Mouse (Mus musculus) bone marrow macrophage, adult 2 months (primary cell): Measurements from ENCODE around the gene Susd6. TPM values are rescaled to one million over a fixed set of nuclear protein-coding genes. Genes with fewer than 3 reads are reported as not detected.

Source experiments
- H3K27ac ChIP-seq: 2 replicates; pipeline ENCODE4 v1.5.1; 2012; ENCODE audit warnings: low read depth, low read length; ENCODE audit not compliant: insufficient read depth
- H3K4me1 ChIP-seq: 2 replicates; pipeline ENCODE4 v1.6.1; 2012; ENCODE audit warnings: low read length; ENCODE audit not compliant: control insufficient read depth, insufficient read depth
- H3K4me3 ChIP-seq: 2 replicates; pipeline ENCODE4 v1.5.1; 2012; ENCODE audit warnings: mild to moderate bottlenecking, low read length, moderate library complexity; ENCODE audit not compliant: insufficient read depth
- CTCF ChIP-seq: IDR thresholded peaks from 2 replicates; pipeline ENCODE4 v1.5.1; 2012; ENCODE audit warnings: low read depth, mild to moderate bottlenecking, low read length, moderate library complexity
- POLR2A ChIP-seq: IDR thresholded peaks from 2 replicates; pipeline ENCODE4 v1.6.1; 2012; ENCODE audit warnings: mild to moderate bottlenecking, low read depth, low read length, borderline replicate concordance
- polyA plus RNA-seq: library from polyadenylated mRNA; stranded (reverse); fragments of >200 nt; gene quantifications from 2 replicates; pipeline ENCODE4 v1.2.4, GENCODE M21; 2012; ENCODE audit not compliant: missing spikeins, insufficient read depth, insufficient read length

Gene Susd6
- polyA plus RNA-seq, 1 experiment: 157 TPM

DNA sequence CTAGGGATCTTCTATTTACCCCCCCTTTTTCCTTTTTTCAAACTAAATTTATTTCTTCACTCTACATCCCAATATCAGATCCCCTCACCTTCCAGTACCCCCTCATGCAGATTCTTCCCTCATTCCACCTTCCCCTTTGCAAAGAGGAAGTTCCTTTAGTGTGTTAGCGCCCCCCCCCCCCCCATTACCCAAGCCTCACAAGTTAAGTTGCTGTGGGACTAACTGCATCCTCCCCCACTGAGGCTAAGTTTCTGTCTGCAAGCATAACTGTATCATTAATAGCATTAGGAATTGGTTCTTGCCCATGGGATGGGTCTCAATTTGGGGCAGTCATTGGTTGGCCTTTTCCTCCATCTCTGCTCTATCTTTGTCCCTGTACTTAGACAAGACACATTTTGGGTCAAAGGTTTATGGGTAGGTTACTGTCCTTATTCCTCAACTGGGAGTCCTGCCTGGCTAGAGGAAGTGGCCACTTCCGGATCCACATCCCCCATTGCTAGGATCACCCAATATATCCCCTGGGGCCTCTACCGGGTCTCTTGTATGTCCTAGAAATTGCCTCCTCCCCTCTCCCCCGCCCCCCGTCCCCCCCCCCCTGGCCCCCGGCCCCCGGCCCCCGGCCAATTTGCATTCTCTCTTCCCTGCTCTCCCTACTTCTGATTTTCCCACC is 44.7 kb downstream of the Susd6 start:
- Histone ChIP-seq H3K27ac (peak overlapping the region; percentile 84), H3K4me3 (no peak overlapping the region), H3K4me1 (peaks cover 68% of the 10 kb centered on the region)
- no peak for TF ChIP-seq POLR2A
- no peak for TF ChIP-seq CTCF

DNA sequence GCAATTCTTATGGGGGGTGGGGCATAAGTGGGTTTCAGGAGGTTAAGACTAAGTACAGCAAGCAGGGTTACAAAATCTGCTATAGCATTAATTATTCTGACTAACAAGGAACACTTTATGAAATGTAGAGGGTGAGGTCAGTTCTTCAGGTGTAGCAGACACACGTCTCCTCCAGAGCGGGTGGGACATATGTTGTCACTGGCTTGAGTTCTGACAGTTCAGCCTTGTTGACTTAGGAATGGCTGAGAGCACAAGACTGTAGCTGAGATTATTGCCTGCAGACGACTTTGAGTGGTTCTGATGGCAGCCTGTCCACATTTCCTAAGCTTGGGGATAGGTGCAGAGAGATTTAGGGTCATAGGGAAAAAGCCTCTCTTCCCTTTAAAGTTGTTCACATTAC is 47.3 kb downstream of the Susd6 start:
- TF ChIP-seq CTCF: no peak
- no peak for TF ChIP-seq POLR2A
- H3K27ac ChIP-seq: no peak overlapping the region
- peaks cover 62% of the 10 kb centered on the region for H3K4me1 ChIP-seq
- no peak overlapping the region for H3K4me3 ChIP-seq

DNA sequence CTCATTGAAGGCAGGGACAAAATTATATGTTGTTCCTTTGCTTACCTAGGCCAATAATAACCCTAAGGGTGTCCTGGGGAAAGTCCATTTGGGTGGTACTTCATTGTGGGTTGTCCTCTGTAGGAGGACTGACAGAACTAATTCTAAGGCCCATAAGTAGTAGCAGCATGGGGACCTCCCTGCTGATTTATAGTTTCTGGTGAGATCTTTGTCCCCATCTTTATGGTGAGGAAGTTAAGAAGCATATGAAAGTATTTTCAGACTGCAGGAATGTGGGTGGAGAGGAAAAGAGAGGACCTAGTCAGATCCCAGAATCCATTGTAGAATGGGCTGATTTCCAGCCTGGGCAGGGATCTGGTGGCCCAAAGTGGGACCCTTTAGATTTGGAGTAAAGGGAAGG is 48.0 kb downstream of the Susd6 start:
- Histone ChIP-seq H3K4me3 (no peak overlapping the region), H3K4me1 (peaks cover 57% of the 10 kb centered on the region), H3K27ac (peak overlapping the region; percentile 71)
- TF ChIP-seq POLR2A (no peak), CTCF (no peak)

DNA sequence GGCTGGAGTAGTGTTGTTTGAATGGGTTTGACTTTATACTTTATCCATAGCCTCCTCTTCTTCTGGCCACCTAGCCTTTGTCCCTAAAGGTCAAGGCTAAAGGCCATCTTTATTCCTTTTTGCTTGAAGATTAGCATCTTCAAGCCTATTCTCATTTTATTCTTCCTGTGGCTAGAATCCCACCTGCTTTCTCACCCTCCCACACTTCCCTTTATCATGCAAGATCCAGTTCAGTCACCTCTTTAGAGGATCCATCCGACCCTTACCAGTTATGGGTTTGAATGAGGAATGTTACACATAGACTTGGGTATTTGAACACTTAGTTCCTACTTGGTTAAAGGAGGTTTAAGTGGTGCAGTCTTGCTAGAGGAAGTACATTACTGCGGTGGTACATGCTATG is 48.5 kb downstream of the Susd6 start:
- Histone ChIP-seq H3K4me1 (peaks cover 60% of the 10 kb centered on the region), H3K27ac (peak overlapping the region; percentile 71), H3K4me3 (no peak overlapping the region)
- TF ChIP-seq CTCF: no peak
- TF ChIP-seq POLR2A: no peak

DNA sequence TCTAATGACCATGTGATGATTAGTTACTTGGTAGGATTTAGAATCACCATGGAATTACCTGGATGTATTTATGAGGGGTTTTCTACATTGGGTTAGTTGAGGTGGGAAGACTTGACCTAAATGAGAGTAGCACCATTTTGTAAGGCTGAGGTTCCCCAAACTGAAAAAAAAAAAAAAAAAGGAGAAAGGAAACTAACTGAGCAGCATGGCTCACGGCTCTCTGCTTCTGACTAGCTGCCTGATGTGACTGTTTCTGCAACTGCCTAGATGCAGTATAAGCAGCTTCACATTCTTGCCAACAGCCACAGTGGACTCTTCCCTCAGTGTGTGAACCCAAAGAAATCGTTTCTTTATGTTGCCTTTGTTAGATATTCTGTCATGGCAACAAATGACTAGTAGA is 49.3 kb downstream of the Susd6 start:
- H3K27ac ChIP-seq: peak overlapping the region; percentile 71
- TF ChIP-seq POLR2A: no peak
- no peak for TF ChIP-seq CTCF
- H3K4me3 ChIP-seq: no peak overlapping the region
- H3K4me1 ChIP-seq: peaks cover 63% of the 10 kb centered on the region

DNA sequence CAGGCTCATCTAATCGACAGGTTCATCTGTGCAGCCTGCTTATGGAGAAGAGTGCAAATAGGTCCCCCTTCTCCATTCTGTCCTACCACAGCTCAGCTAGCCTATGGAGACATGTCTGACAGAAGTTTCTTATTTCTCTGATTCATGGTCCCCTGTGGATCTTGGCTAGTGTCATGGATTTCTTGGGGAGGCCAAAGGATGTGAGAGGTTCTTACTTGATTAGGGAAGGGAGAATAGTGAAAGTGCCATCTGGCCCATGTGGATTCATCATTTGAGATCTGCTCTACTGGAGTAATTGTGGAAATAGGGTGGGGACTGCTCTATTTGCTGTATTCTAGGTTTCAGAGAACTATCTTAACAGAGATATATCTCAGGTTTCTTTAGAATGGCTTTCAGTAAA is 51.3 kb downstream of the Susd6 start:
- peaks cover 68% of the 10 kb centered on the region for H3K4me1 ChIP-seq
- TF ChIP-seq CTCF: no peak

DNA sequence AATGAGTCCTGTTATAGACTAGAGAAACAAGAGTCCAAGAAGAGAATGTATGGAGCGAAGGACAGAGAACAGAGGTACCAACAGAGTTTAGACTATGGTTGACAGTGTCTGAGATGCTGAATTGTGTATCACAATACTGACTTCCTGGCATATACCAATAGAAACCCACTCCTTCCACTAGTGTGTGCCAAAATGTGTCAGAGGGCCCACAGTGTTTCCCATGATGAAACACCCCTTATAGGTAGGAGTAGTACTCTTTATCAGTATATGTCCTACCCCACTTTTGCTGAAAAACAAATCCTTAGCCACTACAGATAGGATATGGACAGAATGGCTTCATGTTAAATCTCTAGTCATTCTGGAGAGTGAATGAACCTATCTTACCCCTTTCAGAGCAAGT is 52.3 kb downstream of the Susd6 start:
- H3K4me1 ChIP-seq: peaks cover 70% of the 10 kb centered on the region
- TF ChIP-seq CTCF (no peak), POLR2A (no peak)
- no peak overlapping the region for H3K27ac ChIP-seq
- H3K4me3 ChIP-seq: no peak overlapping the region

More for the DNA sequence above, 51.3 kb downstream of the Susd6 start:
- H3K27ac ChIP-seq: no peak overlapping the region
- H3K4me3 ChIP-seq: no peak overlapping the region

DNA sequence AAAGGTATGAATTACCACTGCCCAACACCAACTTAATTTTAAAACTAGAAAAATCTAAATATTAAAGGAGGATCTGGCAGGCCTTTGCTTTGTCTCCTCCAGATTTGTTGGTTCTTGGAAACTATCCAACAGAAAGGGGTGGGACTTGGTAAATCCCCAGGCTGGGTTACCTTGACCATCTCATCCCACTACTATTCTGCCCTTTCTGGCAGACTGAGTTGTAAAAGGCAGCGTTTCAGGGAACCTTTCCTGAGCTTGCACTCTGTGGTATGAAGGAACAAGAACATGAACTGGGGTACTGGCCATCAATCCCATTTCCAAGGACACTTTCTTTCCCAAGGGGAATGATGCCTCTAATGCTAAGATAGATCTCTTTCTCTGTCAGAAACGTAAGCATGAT is 52.9 kb downstream of the Susd6 start:
- peaks cover 70% of the 10 kb centered on the region for H3K4me1 ChIP-seq
- no peak overlapping the region for H3K4me3 ChIP-seq
- no peak overlapping the region for H3K27ac ChIP-seq
- no peak for TF ChIP-seq POLR2A
- TF ChIP-seq CTCF: no peak

DNA sequence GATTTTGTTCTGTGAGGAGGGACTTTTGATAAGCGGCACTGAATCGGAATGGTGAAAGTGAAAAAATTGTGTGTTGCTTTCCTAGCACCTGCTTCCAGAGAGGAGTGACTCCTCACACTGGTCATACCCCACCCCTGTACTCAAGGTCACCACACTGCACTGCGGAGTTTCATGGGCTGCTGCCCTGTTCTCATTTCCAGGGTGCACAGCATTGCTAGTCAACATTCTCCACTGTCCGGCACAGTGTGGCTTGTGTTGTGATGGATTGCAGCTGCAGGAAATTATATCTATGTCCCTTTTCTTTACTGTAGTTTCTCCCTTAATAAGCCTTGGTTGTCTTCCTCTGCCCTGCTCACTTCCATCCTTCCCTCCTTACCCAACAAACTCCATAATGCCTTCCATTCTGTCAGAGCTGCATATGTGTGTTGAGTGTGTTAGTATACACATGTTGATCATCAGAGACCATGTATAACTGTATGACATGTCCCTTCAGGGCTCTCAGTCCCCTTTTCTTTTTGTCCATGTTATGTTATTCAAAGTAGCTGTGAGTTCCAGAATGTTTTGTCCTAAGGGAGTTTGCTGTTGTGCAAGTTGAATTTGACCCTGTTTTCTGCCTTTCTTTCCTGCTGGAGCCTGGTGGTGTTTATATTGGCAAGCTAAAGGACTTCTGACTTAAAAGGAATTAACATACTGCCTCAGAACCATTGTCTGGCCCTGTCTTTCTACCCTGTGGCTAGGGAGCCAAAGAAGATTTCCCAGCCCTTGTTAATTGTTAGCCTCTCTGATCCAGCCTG is 53.5 kb downstream of the Susd6 start:
- H3K4me3 ChIP-seq: no peak overlapping the region
- TF ChIP-seq CTCF (no peak), POLR2A (no peak)
- no peak overlapping the region for H3K27ac ChIP-seq
- H3K4me1 ChIP-seq: peaks cover 65% of the 10 kb centered on the region

DNA sequence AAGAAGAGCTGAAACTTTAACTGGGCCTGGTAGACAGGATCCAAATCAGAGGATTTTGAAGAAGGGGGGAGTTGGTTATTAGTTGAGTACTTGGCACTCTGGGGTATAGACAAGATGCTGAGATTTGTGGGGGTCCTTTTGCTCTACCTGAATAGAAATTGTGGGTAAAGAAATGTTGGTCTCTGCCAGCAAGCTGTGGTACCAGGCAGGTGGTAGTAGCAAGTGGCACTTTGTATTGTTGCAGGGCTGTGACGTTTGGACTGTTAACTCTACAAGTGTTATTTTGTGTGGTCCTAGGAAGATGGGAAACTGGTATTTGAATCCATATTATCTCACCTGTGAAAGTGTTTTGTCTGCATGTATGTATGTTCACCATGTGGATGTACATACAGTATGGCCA is 55.6 kb downstream of the Susd6 start:
- Histone ChIP-seq H3K4me1 (peaks cover 57% of the 10 kb centered on the region), H3K4me3 (no peak overlapping the region), H3K27ac (no peak overlapping the region)
- TF ChIP-seq POLR2A: no peak
- no peak for TF ChIP-seq CTCF
